Mouse (Mus musculus): Measurements from ENCODE around the gene Ccdc175.

- TF ChIP-seq CTCF (IDR thresholded peaks at IDR 0.05), result no peak
- no peak for TF ChIP-seq EP300 (IDR thresholded peaks at IDR 0.05)
Observed at GRCm38 (mm10) chr12:72115126-72115525, 69.7 kb downstream of the Ccdc175 start.

Measured in lung, postnatal 0 days (tissue).